Mouse (Mus musculus) spleen, postnatal 14 days (tissue): ENCODE measurements around the gene Wwox.

Experiments
- DNase-seq, 2 experiments: peaks; one replicate each; pipeline ENCODE4 v3.0.0; 2021 to 2022; ENCODE audit warnings: low spot score in 2 of 2

Wwox gene

GRCm38 (mm10) chr8:114541132-114541531, 101.7 kb downstream of the Wwox start:
- no peak for DNase-seq

- DNase-seq, result no peak
Measured at GRCm38 (mm10) chr8:114548360-114548759, 108.9 kb downstream of the Wwox start.

- DNase-seq, result no peak
Measured at GRCm38 (mm10) chr8:114548837-114549236, 109.4 kb downstream of the Wwox start.

- DNase-seq, result no peak
Measured at GRCm38 (mm10) chr8:114550029-114550428, 110.6 kb downstream of the Wwox start.

GRCm38 (mm10) chr8:114552606-114553005, 113.2 kb downstream of the Wwox start:
- no peak for DNase-seq

GRCm38 (mm10) chr8:114554966-114555365, 115.5 kb downstream of the Wwox start:
- DNase-seq, result no peak

- DNase-seq, result no peak
Measured at GRCm38 (mm10) chr8:114555491-114556202, 116.2 kb downstream of the Wwox start.

GRCm38 (mm10) chr8:114561191-114561590, 121.7 kb downstream of the Wwox start:
- no peak for DNase-seq

- DNase-seq, result no peak
Measured at GRCm38 (mm10) chr8:114562486-114562885, 123.0 kb downstream of the Wwox start.

GRCm38 (mm10) chr8:114563361-114563760, 123.9 kb downstream of the Wwox start:
- DNase-seq, result no peak

- DNase-seq, result no peak
Measured at GRCm38 (mm10) chr8:114564036-114564435, 124.6 kb downstream of the Wwox start.

GRCm38 (mm10) chr8:114568531-114569166, 129.2 kb downstream of the Wwox start:
- no peak for DNase-seq

- no peak for DNase-seq
Measured at GRCm38 (mm10) chr8:114573014-114573746, 133.7 kb downstream of the Wwox start.

GRCm38 (mm10) chr8:114573747-114574093, 134.3 kb downstream of the Wwox start:
- no peak for DNase-seq

- no peak for DNase-seq
Measured at GRCm38 (mm10) chr8:114579292-114579691, 139.8 kb downstream of the Wwox start.

GRCm38 (mm10) chr8:114580684-114581083, 141.2 kb downstream of the Wwox start:
- no peak for DNase-seq

GRCm38 (mm10) chr8:114590336-114590867, 150.9 kb downstream of the Wwox start:
- no peak for DNase-seq

GRCm38 (mm10) chr8:114591296-114592280, 152.1 kb downstream of the Wwox start:
- no peak for DNase-seq

- no peak for DNase-seq
Measured at GRCm38 (mm10) chr8:114593424-114594157, 154.1 kb downstream of the Wwox start.

GRCm38 (mm10) chr8:114594811-114595210, 155.4 kb downstream of the Wwox start:
- no peak for DNase-seq

- DNase-seq, result no peak
Measured at GRCm38 (mm10) chr8:114599555-114599954, 160.1 kb downstream of the Wwox start.
